11 mouse cellular contexts compared by ENCODE assay signal in genomic region chr6:41562598-41562997, GRCm38 (mm10). TPM values are rescaled to one million over a fixed set of nuclear protein-coding genes. Genes with fewer than 3 reads are reported as not detected.
A peak's percentile ranks its signal among the peaks of the same experiment; 100 is the strongest.
DNase-seq lines count a peak whose midpoint lies in the region; ATAC-seq lines count a peak whose summit lies in the region.
"Had no signal": no experiment of that assay in that cellular context is flagged by ENCODE, and none has a peak within 500 bp of the region (broad histone marks: within the 10 kb centered on the region; RNA-seq: fewer than 3 reads in every experiment).

No protein-coding gene starts in this region.

- no peak overlapping the region for H3K9ac ChIP-seq in lung, embryonic 16.5 days (ENCODE audit: low read length)
- H3K9ac ChIP-seq in forebrain, embryonic 13.5 days: no peak overlapping the region
- no peak overlapping the region for H3K9ac ChIP-seq in limb, embryonic 12.5 days (replicated peaks)

- H3K4me1 ChIP-seq in lung, embryonic 16.5 days (replicated peaks; ENCODE audit: control insufficient read depth, insufficient read depth, low read length): no peaks in the 10 kb centered on the region
- no peaks in the 10 kb centered on the region for H3K4me1 ChIP-seq in forebrain, embryonic 13.5 days
- no peaks in the 10 kb centered on the region for H3K4me1 ChIP-seq in limb, embryonic 12.5 days (replicated peaks)

- 85% methylated on average over 4 of the region's 4 CpGs for WGBS in lung, embryonic 16.5 days
- 84% methylated on average over 4 of the region's 4 CpGs for WGBS in forebrain, embryonic 13.5 days
- WGBS in limb, embryonic 12.5 days: 95% methylated on average over 4 of the region's 4 CpGs

- no peak overlapping the region for H3K27ac ChIP-seq in lung, embryonic 16.5 days (ENCODE audit: low read length)
- H3K27ac ChIP-seq in forebrain, embryonic 13.5 days: no peak overlapping the region
- no peak overlapping the region for H3K27ac ChIP-seq in limb, embryonic 12.5 days

- no peaks in the 10 kb centered on the region for H3K9me3 ChIP-seq in lung, embryonic 16.5 days (ENCODE audit: control insufficient read depth, low read length)
- H3K9me3 ChIP-seq in forebrain, embryonic 13.5 days (replicated peaks): no peaks in the 10 kb centered on the region
- H3K9me3 ChIP-seq in limb, embryonic 12.5 days: no peaks in the 10 kb centered on the region

- peak overlapping the region; percentile 9; the same call in 1 of the 2 replicates for H3K4me2 ChIP-seq in lung, embryonic 16.5 days (ENCODE audit: low read depth, low read length)
- H3K4me2 ChIP-seq in forebrain, embryonic 13.5 days: peak overlapping the region; percentile 39
- H3K4me2 ChIP-seq in limb, embryonic 12.5 days: peak overlapping the region; percentile 26; the same call in 1 of the 2 replicates

- H3K4me3 ChIP-seq in lung, embryonic 16.5 days (ENCODE audit: low read length): no peak overlapping the region; the same call in 1 of the 2 replicates
- peak overlapping the region; percentile 16; the same call in 1 of the 2 replicates for H3K4me3 ChIP-seq in forebrain, embryonic 13.5 days
- H3K4me3 ChIP-seq in limb, embryonic 12.5 days (replicated peaks): peak overlapping the region; percentile 20

- H3K36me3 ChIP-seq in lung, embryonic 16.5 days (ENCODE audit: control insufficient read depth, insufficient read depth, low read length): no peaks in the 10 kb centered on the region
- no peaks in the 10 kb centered on the region for H3K36me3 ChIP-seq in forebrain, embryonic 13.5 days (ENCODE audit: poor library complexity, severe bottlenecking)
- H3K36me3 ChIP-seq in limb, embryonic 12.5 days: no peaks in the 10 kb centered on the region

- DNase-seq in lung, postnatal 10 days: no peak
- peak; percentile 21 for DNase-seq in naive thymus-derived CD4-positive, alpha-beta T cell, adult 2 months (ENCODE audit: low read depth)
- no peak for DNase-seq in gastrocnemius, adult 18-20 months (ENCODE audit: low spot score)
- no peak for DNase-seq in adrenal gland, adult 18-20 months (ENCODE audit: low spot score in 2 of 2)
- no peak for DNase-seq in left cerebral cortex, adult 18-20 months (ENCODE audit: low spot score in 2 of 2)
- DNase-seq: left cerebral cortex, postnatal 4 days had no signal

- H3K27me3 ChIP-seq in lung, embryonic 16.5 days (ENCODE audit: control insufficient read depth, insufficient read depth, low read depth, low read length): no peaks in the 10 kb centered on the region
- no peaks in the 10 kb centered on the region for H3K27me3 ChIP-seq in forebrain, embryonic 13.5 days
- no peaks in the 10 kb centered on the region for H3K27me3 ChIP-seq in limb, embryonic 12.5 days

- ATAC-seq in lung, embryonic 16.5 days (ENCODE audit: low read depth): no peak
- ATAC-seq in forebrain, embryonic 13.5 days: 0 out of 2 replicates have a peak, but pooled peaks have one; percentile 20
- ATAC-seq in limb, embryonic 12.5 days (ENCODE audit: insufficient number of reproducible peaks, insufficient read depth, low FRiP score, low TSS enrichment, low read depth): no peak

RNA-seq across cellular contexts. Expression of gene Prss2, which starts 41.0 kb away (rescaled TPM):
- polyA plus RNA-seq in lung, embryonic 16.5 days (2015; fragmentation: Nextera tagmentation; extraction: Ambion mirVana): not detected in 2 replicates
- polyA plus RNA-seq in forebrain, embryonic 13.5 days (2015; fragmentation: Nextera tagmentation; extraction: Ambion mirVana): not detected in 2 replicates
- polyA plus RNA-seq in limb, embryonic 12.5 days (2016; fragmentation: Nextera tagmentation; extraction: Ambion mirVana): not detected in 2 replicates
- total RNA-seq in gastrocnemius, adult 18-20 months (2021): not detected
- total RNA-seq in adrenal gland, adult 18-20 months (2021): not detected
- not detected for total RNA-seq in left cerebral cortex, adult 18-20 months (2021)
- total RNA-seq: hematopoietic stem cell, adult 5-6 weeks; left cerebral cortex, postnatal 4 days had no signal
- polyA plus RNA-seq: neural tube, embryonic 11.5 days had no signal

RNA-seq across cellular contexts. Expression of gene Ephb6, which starts 42.7 kb away (rescaled TPM):
- polyA plus RNA-seq in lung, embryonic 16.5 days (2015; fragmentation: Nextera tagmentation; extraction: Ambion mirVana): 12.0 and 15.6 TPM in 2 replicates
- polyA plus RNA-seq in forebrain, embryonic 13.5 days (2015; fragmentation: Nextera tagmentation; extraction: Ambion mirVana): 19.2 TPM in 2 replicates
- polyA plus RNA-seq in limb, embryonic 12.5 days (2016; fragmentation: Nextera tagmentation; extraction: Ambion mirVana): 20.2 and 26.2 TPM in 2 replicates
- total RNA-seq in gastrocnemius, adult 18-20 months (2021): under 1 TPM; 0.76 to 0.91 TPM
- total RNA-seq in adrenal gland, adult 18-20 months (2021): 1 to 10 TPM; 4.7 to 9.1 TPM
- 100 to 1,000 TPM; 115 to 119 TPM for total RNA-seq in left cerebral cortex, adult 18-20 months (2021)

Comparison
In these comparisons a context has a peak if more than half of its experiments do, and no peak if none do; other contexts are left out.
1. RNA of gene Ephb6, which starts 42.7 kb away (total RNA-seq): 115 to 119 TPM in left cerebral cortex, adult 18-20 months; 4.7 to 9.1 TPM in adrenal gland, adult 18-20 months and 0.76 to 0.91 TPM in gastrocnemius, adult 18-20 months; every median in the first group is over 10 times any median in the second.
2. Peak in every context shown above with its lines, with median percentiles within 50 percentile points of each other: H3K4me2 ChIP-seq.